Mouse (Mus musculus) liver, embryonic 11.5 days (tissue): ENCODE measurements around the gene Sgsm2. TPM values are rescaled to one million over a fixed set of nuclear protein-coding genes. Genes with fewer than 3 reads are reported as not detected.

Source experiments
- ATAC-seq: fragments of 200-750 bp; cut with Nextera tagmentation; replicated peaks from 2 replicates; pipeline ENCODE4 v1.8.0; 2017; ENCODE audit warnings: moderate number of reproducible peaks, mild to moderate bottlenecking, moderate TSS enrichment, moderate library complexity; ENCODE audit not compliant: low FRiP score
- DNase-seq: peaks from one replicate; pipeline ENCODE4 v3.0.0-alpha.2; 2017; ENCODE audit warnings: low spot score
- H3K27ac ChIP-seq: fragments of 300-500 bp; sonication (generic); 2 replicates; pipeline ENCODE4 v1.5.1; 2014; ENCODE audit warnings: mild to moderate bottlenecking, low read depth, low read length, control low read depth
- H3K27me3 ChIP-seq: fragments of 300-500 bp; sonication (generic); replicated peaks from 2 replicates; pipeline ENCODE4 v1.6.1; 2014; ENCODE audit warnings: low read length, mixed read lengths; ENCODE audit not compliant: control insufficient read depth, insufficient read depth
- H3K36me3 ChIP-seq: fragments of 300-500 bp; sonication (generic); 2 replicates; pipeline ENCODE4 v1.6.1; 2014; ENCODE audit warnings: mild to moderate bottlenecking, low read length, moderate library complexity, mixed read lengths; ENCODE audit not compliant: control insufficient read depth, insufficient read depth
- H3K4me1 ChIP-seq: fragments of 300-500 bp; sonication (generic); replicated peaks from 2 replicates; pipeline ENCODE4 v1.6.1; 2014; ENCODE audit warnings: low read length, mixed read lengths; ENCODE audit not compliant: control insufficient read depth, insufficient read depth
- H3K4me2 ChIP-seq: fragments of 300-500 bp; sonication (generic); 2 replicates; pipeline ENCODE4 v1.6.1; 2014; ENCODE audit warnings: mild to moderate bottlenecking, control low read depth, moderate library complexity
- H3K4me3 ChIP-seq: fragments of 300-500 bp; sonication (generic); 2 replicates; pipeline ENCODE4 v1.5.1; 2014; ENCODE audit warnings: low read depth, low read length, control low read depth
- H3K9ac ChIP-seq: fragments of 300-500 bp; sonication (generic); 2 replicates; pipeline ENCODE4 v1.6.1; 2014; ENCODE audit warnings: low read depth, low read length, control low read depth
- H3K9me3 ChIP-seq: fragments of 300-500 bp; sonication (generic); 2 replicates; pipeline ENCODE4 v1.6.1; 2016; ENCODE audit warnings: low read length, inconsistent platforms, mixed read lengths; ENCODE audit not compliant: control insufficient read depth
- WGBS: fragments of 180-500 bp; shearing (Covaris S2); extraction: QIAGEN DNeasy Blood & Tissue Kit; methylation state at CpG from one replicate; pipeline ENCODE4 v1.1.7; 2014; 5-methylcytosine and 5-hydroxymethylcytosine counted together
- polyA plus RNA-seq: library from polyadenylated mRNA; unstranded; fragments of >200 nt; fragmentation: Nextera tagmentation; extraction: Ambion mirVana; gene quantifications from 2 replicates; pipeline ENCODE4 v1.2.1, GENCODE M21; 2014

Gene Sgsm2
- polyA plus RNA-seq, 1 experiment from 2014 or later, result 4.2 TPM

GRCm38 (mm10) chr11:74897678-74898516, 1.0 kb upstream of the Sgsm2 start, which contains the start of gene Tsr1:
Gene Tsr1, plus strand, starts transcription at chr11:74898071.
- Histone ChIP-seq H3K4me1 (peaks cover 10% of the 10 kb centered on the region), H3K9me3 (no peaks in the 10 kb centered on the region), H3K9ac (peak within 1 kb of the TSS; percentile 88), H3K36me3 (peaks cover 32% of the 10 kb centered on the region), H3K27ac (peak within 1 kb of the TSS; percentile 77), H3K4me2 (peak within 1 kb of the TSS; percentile 93), H3K4me3 (peak within 1 kb of the TSS; percentile 78), H3K27me3 (no peaks in the 10 kb centered on the region)
- under 1% methylated on average over 54 of the region's 54 CpGs for WGBS
- ATAC-seq (peak; percentile 83), DNase-seq (peak; percentile 89)

GRCm38 (mm10) chr11:74895980-74896900, 620 bp downstream of the Sgsm2 start:
- ATAC-seq (peak; percentile 66), DNase-seq (peak; percentile 81)
- peak overlapping the region; percentile 77 for H3K27ac ChIP-seq
- peaks cover 10% of the 10 kb centered on the region for H3K4me1 ChIP-seq
- peak overlapping the region; percentile 93 for H3K4me2 ChIP-seq
- WGBS, result under 1% methylated on average over 49 of the region's 55 CpGs
- H3K4me3 ChIP-seq, result peak overlapping the region; percentile 78
- H3K9ac ChIP-seq, result peak overlapping the region; percentile 88
- no peaks in the 10 kb centered on the region for H3K27me3 ChIP-seq
- peaks cover 19% of the 10 kb centered on the region for H3K36me3 ChIP-seq
- H3K9me3 ChIP-seq, result no peaks in the 10 kb centered on the region

GRCm38 (mm10) chr11:74894619-74895018, 2.2 kb downstream of the Sgsm2 start:
- H3K4me1 ChIP-seq, result peaks cover 3% of the 10 kb centered on the region
- H3K27ac ChIP-seq, result no peak overlapping the region
- H3K4me2 ChIP-seq, result no peak overlapping the region
- ATAC-seq (no peak), DNase-seq (no peak)
- no peak overlapping the region for H3K4me3 ChIP-seq
- peaks cover 3% of the 10 kb centered on the region for H3K36me3 ChIP-seq
- 89% methylated on average over 4 of the region's 4 CpGs for WGBS
- no peaks in the 10 kb centered on the region for H3K27me3 ChIP-seq
- H3K9me3 ChIP-seq, result no peaks in the 10 kb centered on the region
- no peak overlapping the region for H3K9ac ChIP-seq

- no peak overlapping the region for H3K4me3 ChIP-seq
- ATAC-seq, result no peak
- no peaks in the 10 kb centered on the region for H3K27me3 ChIP-seq
- H3K9ac ChIP-seq, result no peak overlapping the region
- no peak for DNase-seq
- H3K4me1 ChIP-seq, result no peaks in the 10 kb centered on the region
- 90% methylated on average over 10 of the region's 10 CpGs for WGBS
- H3K9me3 ChIP-seq, result no peaks in the 10 kb centered on the region
- no peak overlapping the region for H3K27ac ChIP-seq
- peaks cover 5% of the 10 kb centered on the region; the same call in 1 of the 2 replicates for H3K36me3 ChIP-seq
- H3K4me2 ChIP-seq, result no peak overlapping the region
These were observed 13.8 kb downstream of the Sgsm2 start for GRCm38 (mm10) chr11:74883098-74883497.

GRCm38 (mm10) chr11:74881979-74882378, 14.9 kb downstream of the Sgsm2 start:
- H3K9me3 ChIP-seq, result no peaks in the 10 kb centered on the region
- H3K27me3 ChIP-seq, result no peaks in the 10 kb centered on the region
- H3K9ac ChIP-seq, result no peak overlapping the region
- WGBS, result 77% methylated on average over 14 of the region's 14 CpGs
- DNase-seq (no peak), ATAC-seq (no peak)
- H3K27ac ChIP-seq, result no peak overlapping the region
- H3K4me1 ChIP-seq, result no peaks in the 10 kb centered on the region
- H3K4me2 ChIP-seq, result no peak overlapping the region
- H3K4me3 ChIP-seq, result no peak overlapping the region
- peaks cover 5% of the 10 kb centered on the region; the same call in 1 of the 2 replicates for H3K36me3 ChIP-seq

DNA sequence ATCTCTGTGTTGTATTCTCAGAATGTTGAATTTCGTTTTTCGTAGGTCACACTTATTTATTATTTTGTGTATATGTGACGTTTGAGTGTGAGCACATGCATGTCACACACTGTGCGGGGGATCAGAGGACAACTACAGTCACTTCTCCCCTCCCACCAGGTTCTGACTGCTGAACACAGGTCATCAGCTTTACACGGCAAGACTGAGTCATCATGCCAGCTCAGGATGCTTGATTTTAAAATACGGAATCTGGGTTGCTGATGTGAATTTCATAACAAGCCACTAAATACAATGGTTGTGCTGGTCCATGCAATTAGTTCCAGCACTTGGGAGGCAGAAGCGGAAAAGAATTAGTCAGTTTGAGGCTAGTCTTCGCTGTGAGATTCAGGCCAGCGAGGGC, 15.9 kb downstream of the Sgsm2 start:
- Histone ChIP-seq H3K9ac (no peak overlapping the region), H3K4me2 (no peak overlapping the region), H3K27me3 (no peaks in the 10 kb centered on the region), H3K27ac (no peak overlapping the region), H3K4me1 (no peaks in the 10 kb centered on the region; the same call in 1 of the 2 replicates), H3K4me3 (no peak overlapping the region), H3K9me3 (no peaks in the 10 kb centered on the region), H3K36me3 (peaks cover 5% of the 10 kb centered on the region; the same call in 1 of the 2 replicates)
- no peak for ATAC-seq
- no peak for DNase-seq
- WGBS, result 87% methylated on average over 9 of the region's 9 CpGs

GRCm38 (mm10) chr11:74876801-74877200, 20.1 kb downstream of the Sgsm2 start:
- no peaks in the 10 kb centered on the region for H3K9me3 ChIP-seq
- H3K36me3 ChIP-seq, result no peaks in the 10 kb centered on the region
- H3K4me1 ChIP-seq, result no peaks in the 10 kb centered on the region; the same call in 1 of the 2 replicates
- no peak overlapping the region for H3K27ac ChIP-seq
- H3K9ac ChIP-seq, result no peak overlapping the region
- DNase-seq (peak; percentile 40), ATAC-seq (0 out of 2 replicates have a peak, but pooled peaks have one; percentile 29)
- H3K27me3 ChIP-seq, result no peaks in the 10 kb centered on the region
- H3K4me3 ChIP-seq, result no peak overlapping the region
- WGBS, result 16% methylated on average over 9 of the region's 9 CpGs
- no peak overlapping the region for H3K4me2 ChIP-seq

DNA sequence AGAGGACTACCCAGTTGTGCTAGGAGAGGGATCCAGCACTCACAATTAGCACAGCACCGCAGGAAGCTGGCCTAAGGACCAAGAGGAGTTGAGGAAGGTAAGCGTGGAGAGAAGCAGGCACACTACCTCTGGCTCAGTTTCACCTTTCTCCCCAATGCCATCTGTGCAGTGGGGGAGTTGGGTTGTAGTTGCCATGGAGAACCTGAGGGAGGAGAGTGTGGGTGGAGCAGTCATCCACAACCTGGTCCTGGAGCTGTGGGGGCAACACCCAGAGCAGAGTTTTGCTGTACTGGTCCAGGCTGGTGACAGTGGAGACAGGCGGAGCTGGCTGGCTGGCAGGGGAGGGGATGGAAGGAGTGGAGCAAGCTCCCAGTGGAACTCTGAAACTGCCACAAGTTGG, 22.2 kb downstream of the Sgsm2 start:
- H3K4me1 ChIP-seq, result no peaks in the 10 kb centered on the region; the same call in 1 of the 2 replicates
- no peaks in the 10 kb centered on the region for H3K9me3 ChIP-seq
- H3K27me3 ChIP-seq, result no peaks in the 10 kb centered on the region
- 64% methylated on average over 3 of the region's 3 CpGs for WGBS
- ATAC-seq (no peak), DNase-seq (no peak)
- no peak overlapping the region for H3K9ac ChIP-seq
- H3K4me3 ChIP-seq, result no peak overlapping the region
- no peak overlapping the region for H3K27ac ChIP-seq
- no peaks in the 10 kb centered on the region for H3K36me3 ChIP-seq
- no peak overlapping the region for H3K4me2 ChIP-seq
